Mouse (Mus musculus) c-Kit-positive CD71-positive TER-119-positive erythroid progenitor cells, embryonic 14.5 days (primary cell): ENCODE measurements around the gene Tas2r130.
"Not testable (repeated sequence)": the region's sequence is repeated elsewhere in the genome, so short reads cannot be mapped to it uniquely, and the experiment has no call there.

Source experiments
- DNase-seq: peaks from one replicate; pipeline ENCODE4 v3.0.0-alpha.2; 2013; ENCODE audit warnings: low spot score

The Tas2r130 gene

GRCm38 (mm10) chr6:131630812-131631211 is at the start of gene Tas2r130:
Gene Tas2r130, minus strand, starts transcription at chr6:131630912.
- no peak for DNase-seq

DNA sequence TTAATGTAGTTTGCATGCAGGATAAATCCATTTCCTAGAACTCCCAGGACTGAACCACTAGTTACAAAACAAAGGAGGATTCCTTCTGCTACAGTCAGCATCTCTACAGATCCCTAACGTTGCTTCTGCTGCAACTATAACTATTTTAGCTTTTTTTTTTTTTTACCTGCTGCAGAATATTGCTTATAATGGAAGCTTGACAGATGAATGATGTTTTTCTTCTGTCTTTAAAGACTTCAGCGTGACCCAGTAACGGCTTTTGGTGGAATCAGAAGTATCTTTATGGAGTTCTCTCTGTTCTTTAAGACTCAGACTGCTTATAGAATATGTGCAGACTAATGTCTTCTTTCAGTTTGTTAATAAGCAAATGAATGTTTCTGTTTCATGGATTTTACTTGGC is 48.1 kb upstream of the Tas2r130 start, which contains the start of gene Tas2r106:
Tas2r106 (minus strand) TSS at position 101 of the 400 bp plus-strand sequence.
- DNase-seq = no peak

GRCm38 (mm10) chr6:131660049-131660448 is 29.3 kb upstream of the Tas2r130 start, which contains the start of gene Tas2r107:
Gene Tas2r107, minus strand, starts transcription at chr6:131660149.
- no peak for DNase-seq

GRCm38 (mm10) chr6:131609956-131610355 is 20.8 kb downstream of the Tas2r130 start:
- DNase-seq = not testable (repeated sequence)

- DNase-seq = no peak
Observed at GRCm38 (mm10) chr6:131604821-131605220, 25.9 kb downstream of the Tas2r130 start.
